Mouse (Mus musculus) adrenal gland, postnatal 4 days (tissue): ENCODE data around the gene Lmln. TPM values are rescaled to one million over a fixed set of nuclear protein-coding genes. Genes with fewer than 3 reads are reported as not detected.
A peak's percentile ranks its signal among the peaks of the same experiment; 100 is the strongest.
"Not testable (repeated sequence)": the region's sequence is repeated elsewhere in the genome, so short reads cannot be mapped to it uniquely, and the experiment has no call there.

Experiments used
- DNase-seq, 2 experiments: peaks; one replicate each; pipeline ENCODE4 v3.0.0; 2021 to 2022; ENCODE audit warnings: low spot score in 2 of 2, mixed read lengths in 2 of 2
- total RNA-seq, 2 experiments: library from RNA; stranded (reverse); gene quantifications; 2 replicates each; pipeline ENCODE4 v1.2.3; 2021

Lmln gene
- total RNA-seq, 2 experiments from 2014 or later, result 14.1 to 15.1 TPM

- no peak for DNase-seq
Measured at GRCm38 (mm10) chr16:33056786-33057185, 5.5 kb upstream of the Lmln start.

GRCm38 (mm10) chr16:33058033-33058432 lies 4.3 kb upstream of the Lmln start:
- DNase-seq, result no peak

- DNase-seq, result not testable (repeated sequence)
Measured at GRCm38 (mm10) chr16:33058656-33059055, 3.7 kb upstream of the Lmln start.

DNA sequence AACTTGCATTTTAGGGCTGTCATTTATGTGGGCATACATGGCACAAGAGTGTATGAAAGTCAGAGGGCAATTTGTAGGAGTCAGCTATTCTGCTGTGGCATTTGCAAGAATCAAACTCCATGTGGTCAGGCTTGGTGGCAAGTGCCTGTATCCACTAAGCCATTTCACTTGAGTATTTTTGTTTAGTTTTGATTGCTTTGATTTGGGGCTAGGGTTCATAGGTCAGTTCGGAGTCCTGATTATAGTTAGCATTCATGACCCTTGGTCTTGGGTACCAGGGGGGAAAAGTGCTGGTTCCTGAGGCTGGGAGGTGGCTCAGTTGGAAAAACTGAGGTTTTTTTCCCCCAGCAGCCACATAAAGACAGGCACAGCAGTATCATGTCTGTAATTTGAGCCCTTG lies 2.9 kb upstream of the Lmln start:
- DNase-seq, result no peak

GRCm38 (mm10) chr16:33060926-33061325 lies 1.4 kb upstream of the Lmln start:
- no peak for DNase-seq

- no peak for DNase-seq
Measured at GRCm38 (mm10) chr16:33061400-33061799, 921 bp upstream of the Lmln start.

DNA sequence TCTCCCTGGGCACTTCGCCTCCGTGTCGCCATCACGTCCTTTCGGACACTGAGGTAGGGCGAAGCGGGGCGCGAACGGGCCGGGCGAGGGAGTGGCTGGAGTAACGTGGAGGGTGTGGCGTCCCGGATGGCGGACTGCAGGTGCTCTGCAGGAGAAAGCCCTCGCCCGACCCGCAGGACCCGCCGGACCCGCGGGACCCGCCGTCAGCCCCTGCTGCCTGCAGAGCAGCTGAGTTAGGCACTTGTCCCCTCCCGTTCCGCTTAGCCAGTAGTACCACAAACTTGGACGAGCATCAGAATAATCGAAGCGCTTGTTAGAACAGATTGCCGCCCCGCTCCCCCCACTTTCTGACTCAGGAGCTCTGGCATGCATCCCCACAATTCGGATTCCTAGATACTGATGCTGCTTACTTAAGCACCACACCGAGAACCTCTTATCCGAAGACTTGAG lies 386 bp downstream of the Lmln start:
- DNase-seq, result peak in 1 of 2 experiments; percentile 16

DNA sequence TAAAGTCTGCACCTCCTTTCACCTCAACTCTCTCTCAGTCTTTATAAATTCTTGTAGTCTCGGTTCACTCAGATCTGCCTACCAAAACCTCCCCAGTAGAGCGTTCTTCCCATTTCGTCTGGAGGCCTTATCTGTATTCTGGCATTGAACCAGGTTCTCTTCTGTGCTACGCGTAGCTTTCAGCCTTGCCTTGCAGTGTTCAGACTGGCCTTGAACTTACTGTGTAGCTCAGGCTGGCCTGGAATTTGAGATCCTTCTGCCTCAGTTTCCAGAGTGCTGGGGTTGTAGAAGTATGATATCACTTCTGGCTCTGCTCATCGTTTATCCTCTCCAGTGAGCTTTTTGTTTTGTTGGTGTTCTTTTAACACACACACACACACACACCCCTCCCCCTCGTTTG lies 946 bp downstream of the Lmln start:
- DNase-seq, result no peak

GRCm38 (mm10) chr16:33064636-33065035 lies 2.3 kb downstream of the Lmln start:
- no peak for DNase-seq

- DNase-seq, result no peak
Measured at GRCm38 (mm10) chr16:33070928-33071327, 8.6 kb downstream of the Lmln start.

DNA sequence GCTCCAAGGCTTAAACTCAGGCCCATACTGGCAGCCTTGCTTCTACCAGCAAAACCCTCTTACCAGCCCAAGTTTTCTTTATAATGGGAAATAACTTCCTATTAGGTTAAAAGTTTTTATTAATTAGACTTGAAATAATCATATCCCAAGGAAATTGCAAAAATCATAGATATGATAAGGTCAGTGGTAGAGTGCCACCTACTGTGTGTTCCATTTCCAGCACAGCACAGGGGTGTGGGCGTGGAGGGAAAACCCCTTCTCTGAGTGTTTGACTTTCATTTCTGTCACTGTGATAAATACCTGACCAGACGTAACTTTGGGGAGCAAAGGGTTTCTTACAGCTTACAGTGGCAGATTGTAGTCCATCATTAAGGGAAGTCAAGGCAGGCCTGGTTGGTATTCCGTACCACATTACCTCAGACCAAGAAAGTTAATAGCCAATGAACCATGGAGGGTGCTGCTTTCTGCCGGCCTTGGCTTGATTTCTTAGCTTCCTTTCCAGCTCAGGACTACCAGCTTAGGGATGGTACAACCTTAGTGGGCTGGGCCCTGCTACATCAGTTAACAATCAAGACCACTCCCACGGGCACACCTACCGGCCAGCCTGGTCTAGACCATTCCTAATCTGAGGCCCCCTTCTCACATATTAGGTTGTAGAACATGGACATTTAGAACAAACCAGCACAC lies 10.7 kb downstream of the Lmln start:
- no peak for DNase-seq

GRCm38 (mm10) chr16:33074967-33075366 lies 12.6 kb downstream of the Lmln start:
- DNase-seq, result no peak

DNA sequence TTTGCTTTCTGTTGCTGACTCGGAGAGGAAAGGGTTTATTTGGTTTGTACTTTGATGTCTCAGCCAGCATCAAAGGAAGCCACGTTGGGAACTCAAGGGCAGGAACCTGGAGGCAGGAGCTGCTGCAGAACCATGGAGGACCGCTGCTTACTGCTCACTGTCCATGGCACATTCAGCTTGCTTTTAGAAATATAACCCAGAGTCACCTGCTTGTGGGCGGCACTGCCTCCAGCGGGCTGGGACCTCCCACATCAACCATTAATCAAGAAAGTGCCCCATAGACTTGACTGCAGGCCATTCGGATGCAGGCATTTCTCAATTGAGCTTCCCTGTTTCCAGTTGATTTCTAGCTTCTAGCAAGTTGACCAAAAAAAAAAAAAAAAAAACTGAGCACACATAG lies 13.8 kb downstream of the Lmln start:
- DNase-seq, result no peak

- DNase-seq, result no peak
Measured at GRCm38 (mm10) chr16:33077069-33077627, 14.8 kb downstream of the Lmln start.

DNA sequence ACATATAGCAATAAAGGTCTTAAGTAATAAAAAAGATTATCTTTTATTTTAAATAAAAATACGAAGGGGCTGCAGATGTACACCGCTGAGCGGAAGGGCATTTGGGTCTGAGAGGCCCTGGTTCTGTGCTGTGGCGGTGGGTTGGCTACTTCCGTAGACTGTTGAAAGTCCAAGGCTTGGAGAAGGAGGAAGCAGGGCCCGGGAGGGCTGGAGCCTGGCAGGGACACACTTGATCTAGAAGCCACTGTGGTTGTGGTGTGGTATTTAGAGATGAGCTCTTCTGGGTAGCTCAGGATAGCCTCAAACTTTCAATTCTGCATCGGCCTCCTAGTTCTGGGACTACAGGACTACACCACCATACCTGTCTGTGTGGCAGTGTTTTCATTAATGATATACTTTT lies 17.7 kb downstream of the Lmln start:
- DNase-seq, result no peak

- DNase-seq, result no peak
Measured at GRCm38 (mm10) chr16:33082951-33083350, 20.6 kb downstream of the Lmln start.

DNA sequence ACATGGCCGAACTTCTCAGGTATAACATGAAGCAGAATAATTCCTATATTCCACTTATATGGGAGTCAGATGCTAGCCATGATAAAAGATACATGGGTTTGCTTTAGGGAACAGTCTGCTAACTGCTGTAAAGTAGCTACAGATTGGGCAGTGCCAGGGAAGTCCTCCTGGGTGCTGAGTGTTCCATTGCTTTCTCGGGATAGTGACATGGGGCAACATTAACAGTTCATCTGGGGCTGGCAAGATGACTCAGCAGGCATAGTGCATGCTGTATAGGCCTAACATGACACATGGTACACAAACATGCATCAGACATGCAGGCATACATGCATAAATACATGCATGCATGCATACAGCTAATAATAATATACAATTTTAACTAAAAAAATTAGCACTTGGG lies 21.7 kb downstream of the Lmln start:
- DNase-seq, result no peak

- DNase-seq, result peak in 1 of 2 experiments; percentile 40
Measured at GRCm38 (mm10) chr16:33085666-33086065, 23.3 kb downstream of the Lmln start.

DNA sequence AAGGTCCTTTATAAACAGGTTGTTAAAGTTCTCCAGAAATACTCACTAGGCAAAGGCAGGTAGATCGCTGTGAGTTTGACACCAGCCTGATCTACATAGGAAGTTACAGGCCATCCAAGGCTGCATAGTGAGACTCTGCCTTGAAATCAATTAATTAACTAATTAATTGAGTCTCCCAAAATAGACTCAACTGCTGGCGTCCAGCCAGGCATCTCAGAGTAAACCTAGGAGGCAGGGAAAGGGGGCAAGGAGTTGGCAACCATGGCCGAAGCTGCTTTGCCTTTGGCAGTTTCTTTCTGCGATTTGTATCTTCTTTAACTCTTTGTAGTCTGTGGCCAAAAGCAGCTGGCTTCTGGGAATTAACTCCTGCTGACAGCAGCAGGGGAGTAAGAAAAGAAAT lies 51.4 kb downstream of the Lmln start:
- no peak for DNase-seq

GRCm38 (mm10) chr16:33123373-33123772 lies 61.1 kb downstream of the Lmln start:
- DNase-seq, result no peak

DNA sequence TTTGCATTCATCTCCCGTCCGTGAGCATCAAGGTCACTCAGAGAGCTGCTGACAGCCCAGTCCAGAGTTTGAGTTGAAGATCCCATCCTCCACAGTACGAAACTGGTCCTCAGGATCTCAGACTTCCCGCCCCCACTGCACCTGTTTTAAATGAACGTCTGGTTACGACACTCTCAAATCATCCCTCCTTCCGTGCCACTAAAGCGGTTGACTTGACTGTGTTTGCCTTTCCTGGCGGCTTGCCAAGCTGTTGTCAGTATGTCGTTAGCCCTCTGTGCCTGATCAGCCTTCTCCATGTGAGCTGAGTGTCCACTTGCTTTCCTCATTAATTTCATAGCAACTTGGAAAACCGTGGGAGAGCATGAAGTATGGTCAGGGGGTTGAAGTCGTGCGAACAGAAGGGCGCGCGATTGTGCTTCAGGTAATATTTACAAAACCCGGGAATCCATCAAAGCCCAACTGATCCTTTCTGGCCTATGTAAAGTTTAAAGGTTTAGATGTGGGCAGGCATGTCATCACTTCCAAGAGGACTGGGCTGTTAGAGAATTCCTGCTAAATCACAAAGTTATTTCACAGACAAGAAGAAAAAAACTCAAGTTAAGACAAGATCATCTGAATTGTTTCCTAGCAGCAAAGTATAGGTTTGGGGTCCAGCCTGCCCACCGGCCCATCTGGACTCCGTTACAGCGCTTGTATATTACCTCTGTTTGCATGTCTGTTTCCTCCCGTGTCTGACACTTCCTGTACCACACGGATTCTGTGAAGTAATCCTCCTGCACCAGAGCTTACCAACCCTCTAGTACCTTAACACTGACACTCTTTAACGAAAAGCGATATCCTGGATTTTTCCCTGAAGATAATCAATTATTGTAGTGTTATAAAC lies 61.9 kb downstream of the Lmln start:
- DNase-seq, result peak in 1 of 2 experiments; percentile 8

- DNase-seq, result no peak
Measured at GRCm38 (mm10) chr16:33127052-33127451, 64.7 kb downstream of the Lmln start.
